Mouse (Mus musculus) spleen, adult 2 months (tissue): ENCODE data around the gene Hirip3. TPM values are rescaled to one million over a fixed set of nuclear protein-coding genes. Genes with fewer than 3 reads are reported as not detected.

Experiments used
- DNase-seq, 2 experiments: peaks; one replicate each; pipeline versions ENCODE4 v3.0.0 to v3.0.0-alpha.2; 2012 to 2021; ENCODE audit warnings: low spot score in 2 of 2, low read depth in 1 of 2
- H3K27ac ChIP-seq: fragments of 200-500 bp; 2 replicates; pipeline ENCODE4 v1.5.1; 2012; ENCODE audit warnings: low read length, inconsistent platforms; ENCODE audit not compliant: insufficient read depth
- H3K27me3 ChIP-seq: fragments of 200-500 bp; 2 replicates; pipeline ENCODE4 v1.6.1; 2012; ENCODE audit warnings: mild to moderate bottlenecking, moderate library complexity, low read length, inconsistent platforms; ENCODE audit not compliant: control insufficient read depth, insufficient read depth
- H3K36me3 ChIP-seq: fragments of 200-500 bp; 2 replicates; pipeline ENCODE4 v1.6.1; 2012; ENCODE audit warnings: mild to moderate bottlenecking, low read length, inconsistent platforms; ENCODE audit not compliant: control insufficient read depth, insufficient read depth
- H3K4me1 ChIP-seq: fragments of 200-500 bp; 2 replicates; pipeline ENCODE4 v1.6.1; 2011; ENCODE audit warnings: inconsistent platforms; ENCODE audit not compliant: control insufficient read depth, insufficient read depth, insufficient read length
- H3K4me3 ChIP-seq: fragments of 200-500 bp; 2 replicates; pipeline ENCODE4 v1.5.1; 2011; ENCODE audit warnings: mild to moderate bottlenecking, inconsistent platforms; ENCODE audit not compliant: insufficient read depth, insufficient read length; ENCODE audit errors: extremely low read depth
- CTCF ChIP-seq: fragments of 200-500 bp; IDR thresholded peaks from 2 replicates; pipeline ENCODE4 v1.5.1; 2011; ENCODE audit warnings: mild to moderate bottlenecking, inconsistent platforms; ENCODE audit not compliant: insufficient read depth, insufficient read length, insufficient replicate concordance; ENCODE audit errors: extremely low read depth
- POLR2A ChIP-seq: fragments of 200-500 bp; IDR thresholded peaks from 2 replicates; pipeline ENCODE4 v1.6.1; 2011; ENCODE audit warnings: low read depth, low read length, inconsistent platforms
- WGBS: fragments of 180-500 bp; shearing (Covaris S2); methylation state at CpG from one replicate; pipeline ENCODE4 v1.1.7; 2018; 5-methylcytosine and 5-hydroxymethylcytosine counted together
- polyA plus RNA-seq: library from polyadenylated mRNA; depleted of rRNA; stranded (reverse); fragments of >200 nt; gene quantifications from 2 replicates; pipeline ENCODE4 v1.2.3, GENCODE M21; 2012

The Hirip3 gene
- polyA plus RNA-seq, 1 experiment, result 8.6 TPM

DNA sequence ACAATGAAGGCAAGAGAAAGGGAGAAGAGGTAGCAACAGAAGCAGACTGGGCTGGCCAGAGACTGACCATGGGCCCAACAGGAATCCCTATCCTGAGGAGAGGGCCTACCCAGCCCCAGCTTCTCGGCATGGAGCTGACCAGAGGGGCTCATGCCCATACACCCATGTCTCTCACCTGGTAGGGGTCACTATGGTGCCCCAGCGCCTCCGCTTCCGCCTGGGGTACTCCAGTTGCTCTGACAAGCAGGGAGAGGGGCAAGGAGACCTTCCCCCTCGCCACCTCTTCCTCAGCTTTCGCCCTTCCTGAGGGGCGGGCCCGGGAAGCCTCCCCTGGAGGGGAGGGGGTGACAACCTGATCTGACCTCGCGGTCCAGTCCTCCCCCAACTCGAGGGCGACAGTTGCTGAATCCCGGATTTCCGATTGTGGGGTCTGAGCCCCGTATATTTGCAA, 22.0 kb downstream of the Hirip3 start:
- DNase-seq, result no peak
- Histone ChIP-seq H3K4me1 (peaks cover 17% of the 10 kb centered on the region; the same call in 1 of the 2 replicates), H3K4me3 (peak overlapping the region; percentile 77), H3K27ac (peak overlapping the region; percentile 96), H3K36me3 (peaks cover 16% of the 10 kb centered on the region), H3K27me3 (no peaks in the 10 kb centered on the region)
- WGBS, result 2% methylated on average over 15 of the region's 15 CpGs
- TF ChIP-seq POLR2A (no peak), CTCF (no peak)

DNA sequence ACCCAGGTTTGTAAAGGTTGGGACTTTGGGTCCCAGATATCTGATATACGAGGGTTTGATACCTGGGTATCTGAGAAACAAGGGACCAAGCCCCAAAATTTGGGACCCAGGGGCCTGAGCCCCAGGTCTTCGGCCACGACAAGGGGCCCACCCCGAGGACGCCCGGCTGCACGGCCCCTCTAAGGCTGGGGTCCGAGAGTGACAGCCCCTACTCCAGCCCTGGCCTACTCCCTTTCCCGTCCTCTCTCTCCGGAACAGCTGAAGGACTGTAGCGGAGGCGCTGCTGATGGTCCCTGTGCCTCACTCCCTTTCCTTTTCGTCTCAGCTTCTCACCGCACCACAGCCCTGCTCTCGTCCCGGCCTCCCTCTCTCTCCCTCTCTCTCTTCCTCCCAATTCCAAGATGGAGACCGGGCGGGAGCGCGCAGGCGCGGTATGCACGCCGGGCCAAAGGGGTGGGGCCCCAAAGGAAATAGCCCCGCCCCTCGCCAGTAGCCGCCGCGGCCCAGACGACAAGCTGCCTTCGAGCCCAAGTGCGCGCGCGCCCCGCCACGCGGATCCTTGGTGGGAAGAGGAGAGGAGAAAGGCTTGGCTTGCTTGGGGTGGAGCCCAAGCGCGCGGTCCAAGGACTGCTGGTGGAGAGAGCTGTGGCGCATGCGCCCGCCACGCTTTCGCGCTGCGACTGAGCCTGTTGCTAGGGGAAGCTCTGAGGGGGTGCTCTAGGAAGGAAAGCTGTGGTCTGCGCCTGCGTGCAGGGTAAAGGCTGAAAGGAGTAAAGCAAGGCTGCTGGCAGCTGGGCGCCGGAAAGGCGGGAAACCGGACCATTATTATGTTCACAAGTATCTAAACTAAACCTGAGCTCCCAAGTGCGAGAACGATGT, 22.8 kb downstream of the Hirip3 start, which contains the start of gene Taok2:
Taok2 (minus strand) TSS at position 418 of the 879 bp plus-strand sequence.
- Histone ChIP-seq H3K36me3 (peaks cover 8% of the 10 kb centered on the region), H3K4me3 (peak within 1 kb of the TSS; percentile 77), H3K4me1 (peaks cover 17% of the 10 kb centered on the region; the same call in 1 of the 2 replicates), H3K27ac (peak within 1 kb of the TSS; percentile 96), H3K27me3 (no peaks in the 10 kb centered on the region)
- TF ChIP-seq POLR2A (peak; percentile 77), CTCF (no peak)
- under 1% methylated on average over 56 of the region's 56 CpGs for WGBS
- DNase-seq, result peak; percentile 88 to 90

DNA sequence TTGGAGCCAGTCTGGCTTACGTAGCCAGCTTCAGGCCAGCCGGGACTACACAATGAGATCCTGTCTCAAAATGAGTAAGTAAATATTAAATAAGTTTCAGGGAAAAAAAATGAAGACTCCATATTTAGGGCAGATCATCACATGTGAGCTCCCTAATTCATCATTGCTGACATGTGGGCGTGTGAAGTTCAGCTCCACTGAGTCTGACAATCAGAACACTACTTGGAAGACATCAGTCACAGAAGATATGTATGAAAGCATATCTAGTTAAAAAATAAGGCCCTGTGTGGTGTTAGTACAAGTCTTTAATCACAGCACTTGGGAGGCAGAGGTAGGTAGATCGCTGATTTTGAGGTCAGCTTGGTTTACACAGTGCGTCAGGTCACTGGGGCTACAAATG, 25.5 kb downstream of the Hirip3 start:
- TF ChIP-seq POLR2A, result no peak
- Histone ChIP-seq H3K27ac (no peak overlapping the region), H3K27me3 (no peaks in the 10 kb centered on the region), H3K4me3 (no peak overlapping the region), H3K36me3 (0 out of 2 replicates have a peak, but pooled peaks cover 4% of the 10 kb centered on the region), H3K4me1 (peaks cover 9% of the 10 kb centered on the region; the same call in 1 of the 2 replicates)
- DNase-seq, result no peak
- WGBS, result 92% methylated on average over 5 of the region's 5 CpGs

DNA sequence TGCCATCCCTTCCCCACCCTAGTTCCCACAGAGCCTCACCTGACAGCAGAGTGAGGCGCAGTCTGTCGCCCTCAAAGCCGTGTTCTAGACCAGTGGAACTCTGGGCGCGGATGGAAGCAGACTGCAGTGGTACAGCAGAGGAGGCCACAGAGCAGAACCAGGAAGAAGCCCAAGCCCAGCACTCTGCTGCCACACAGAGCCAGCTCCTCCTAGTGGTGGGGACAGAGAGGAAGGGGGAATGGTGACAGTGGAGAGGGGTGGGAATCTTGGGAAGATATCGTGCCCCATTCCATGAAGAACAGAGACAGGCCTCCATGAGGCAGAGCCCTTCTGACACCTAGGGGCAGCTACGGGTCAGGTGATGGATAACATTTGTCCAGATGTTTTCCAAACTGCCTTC, 27.1 kb downstream of the Hirip3 start:
- 0 out of 2 replicates have a peak, but pooled peaks cover 4% of the 10 kb centered on the region for H3K36me3 ChIP-seq
- H3K4me3 ChIP-seq, result no peak overlapping the region

GRCm38 (mm10) chr7:126896912-126897311, 35.1 kb downstream of the Hirip3 start:
- Histone ChIP-seq H3K36me3 (0 out of 2 replicates have a peak, but pooled peaks cover 1% of the 10 kb centered on the region), H3K27ac (peak overlapping the region; percentile 81), H3K4me1 (peaks cover 8% of the 10 kb centered on the region), H3K27me3 (no peaks in the 10 kb centered on the region), H3K4me3 (no peak overlapping the region)
- 68% methylated on average over 5 of the region's 5 CpGs for WGBS
- DNase-seq, result no peak
- no peak for TF ChIP-seq CTCF
- no peak for TF ChIP-seq POLR2A

More for the DNA sequence above, 27.1 kb downstream of the Hirip3 start:
- DNase-seq, result no peak
- 61% methylated on average over 7 of the region's 7 CpGs for WGBS
- H3K27ac ChIP-seq, result no peak overlapping the region; the same call in 1 of the 2 replicates
- TF ChIP-seq CTCF, result peak; percentile 23; the same call in 1 of the 2 replicates
- no peak for TF ChIP-seq POLR2A
- peaks cover under 1% of the 10 kb centered on the region; the same call in 1 of the 2 replicates for H3K4me1 ChIP-seq
- H3K27me3 ChIP-seq, result no peaks in the 10 kb centered on the region

DNA sequence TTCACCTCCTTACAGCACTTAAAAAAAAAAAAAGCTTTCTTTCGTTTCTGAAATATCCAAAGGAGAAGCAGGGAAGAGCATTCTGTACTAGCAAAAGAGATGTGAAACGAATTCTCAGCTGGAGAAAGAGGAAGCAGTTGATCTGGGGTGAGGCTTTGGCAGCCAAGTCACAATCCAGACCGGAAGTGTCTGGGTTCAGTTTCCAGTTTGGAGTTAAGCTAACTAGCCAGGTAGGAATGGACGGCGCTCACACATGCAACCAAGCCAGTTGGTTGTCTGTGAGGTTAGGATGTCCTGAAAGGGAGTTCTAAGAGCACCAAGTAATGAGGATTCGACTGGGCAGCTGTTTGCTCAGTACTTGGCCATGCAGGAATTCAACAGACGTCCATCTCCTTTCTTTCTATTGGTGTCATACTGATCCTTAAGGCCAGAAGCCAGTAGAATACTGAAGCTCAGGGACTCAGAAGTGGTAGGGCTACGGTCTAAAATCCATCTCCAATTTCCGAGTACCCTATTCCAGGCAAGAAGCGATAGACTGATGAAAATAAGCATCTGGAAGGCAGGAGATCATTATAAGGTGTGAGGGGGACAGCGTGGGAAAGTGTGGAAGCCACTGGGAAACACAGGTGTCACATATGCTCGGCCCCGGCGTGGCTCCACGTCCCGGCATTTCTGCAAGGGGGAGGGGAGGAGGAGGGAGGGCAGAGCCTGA, 35.8 kb downstream of the Hirip3 start:
- DNase-seq, result peak; percentile 22 to 26
- Histone ChIP-seq H3K27me3 (no peaks in the 10 kb centered on the region), H3K4me3 (peak overlapping the region; percentile 87), H3K4me1 (peaks cover 8% of the 10 kb centered on the region), H3K27ac (peak overlapping the region; percentile 81), H3K36me3 (0 out of 2 replicates have a peak, but pooled peaks cover 1% of the 10 kb centered on the region)
- WGBS, result 1% methylated on average over 16 of the region's 16 CpGs
- TF ChIP-seq CTCF (no peak), POLR2A (no peak)
